Mouse (Mus musculus): Measurements from ENCODE around the gene Eri3. TPM values are rescaled to one million over a fixed set of nuclear protein-coding genes. Genes with fewer than 3 reads are reported as not detected.

Gene Eri3
- total RNA-seq, 2 experiments from 2014 or later = 76.4 to 90.5 TPM

DNA sequence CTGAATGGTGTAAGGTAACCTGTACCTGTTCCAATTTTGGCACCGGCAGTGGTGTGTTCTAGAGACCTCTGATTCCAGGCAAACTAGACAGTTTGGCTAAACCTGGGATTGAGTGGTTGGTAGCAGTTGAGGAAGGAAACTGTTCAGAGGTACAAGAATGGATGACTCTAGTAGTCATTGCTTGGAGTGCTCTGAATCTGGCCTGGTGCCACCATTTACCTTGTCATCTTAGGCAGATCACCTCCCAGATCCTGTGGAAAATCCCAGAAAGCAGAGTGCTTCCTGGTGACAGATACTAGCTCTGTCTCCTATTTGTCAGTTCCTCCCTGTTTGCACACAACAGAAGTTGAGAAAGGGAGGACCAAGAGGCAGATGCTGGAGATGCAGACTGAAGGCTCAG lies 27.4 kb downstream of the Eri3 start:
- no peak for DNase-seq

DNA sequence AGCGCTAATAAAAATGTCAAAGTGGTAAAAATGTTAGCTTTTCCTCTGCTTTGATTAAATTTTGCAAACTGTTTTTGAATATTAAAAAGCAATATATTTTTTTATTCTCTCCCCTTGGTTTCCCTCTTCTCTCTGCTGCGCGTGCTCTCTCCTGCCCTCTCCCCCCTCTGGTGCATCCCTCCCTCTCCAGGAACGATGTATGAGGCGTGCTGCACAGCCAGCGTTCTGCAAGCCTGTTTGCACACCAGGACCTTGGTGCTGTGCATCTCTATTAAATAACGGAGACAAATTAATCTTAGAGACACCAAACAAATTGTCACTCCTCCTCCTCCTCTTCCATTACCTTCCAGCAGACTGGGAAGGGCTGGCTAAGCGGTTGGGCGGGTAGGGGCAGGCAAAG lies 31.5 kb downstream of the Eri3 start:
- DNase-seq = no peak

- DNase-seq = no peak
Observed at GRCm38 (mm10) chr4:117585995-117586394, 35.8 kb downstream of the Eri3 start.

DNA sequence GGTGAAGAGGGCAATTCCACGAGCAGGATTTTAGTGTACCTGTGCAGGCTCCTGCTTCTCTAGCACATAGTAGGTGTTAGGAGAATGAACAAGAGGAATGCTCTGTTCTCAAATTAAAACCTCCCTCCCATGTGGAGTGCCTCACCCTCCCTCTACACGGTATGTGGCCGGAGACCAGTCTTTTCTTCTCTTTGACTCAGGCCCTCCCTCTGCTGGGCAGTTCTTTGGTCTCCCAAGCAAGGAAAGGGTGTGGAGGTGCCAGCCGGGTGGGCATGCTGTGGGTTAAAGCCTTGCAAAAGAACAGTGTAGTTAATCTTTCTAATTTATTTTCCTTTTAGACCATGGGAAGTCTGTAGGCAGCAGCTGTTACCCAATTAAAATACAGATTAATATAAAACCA lies 37.3 kb downstream of the Eri3 start:
- DNase-seq = peak in 1 of 2 experiments; percentile 20

- no peak for DNase-seq
Observed at GRCm38 (mm10) chr4:117589081-117589660, 39.0 kb downstream of the Eri3 start.

- DNase-seq = peak; percentile 73 to 75
Observed at GRCm38 (mm10) chr4:117590781-117591180, 40.6 kb downstream of the Eri3 start.

GRCm38 (mm10) chr4:117592206-117592605 lies 42.0 kb downstream of the Eri3 start:
- DNase-seq = no peak

- no peak for DNase-seq
Observed at GRCm38 (mm10) chr4:117595293-117595692, 45.1 kb downstream of the Eri3 start.

- DNase-seq = no peak
Observed at GRCm38 (mm10) chr4:117599986-117600565, 49.9 kb downstream of the Eri3 start.

DNA sequence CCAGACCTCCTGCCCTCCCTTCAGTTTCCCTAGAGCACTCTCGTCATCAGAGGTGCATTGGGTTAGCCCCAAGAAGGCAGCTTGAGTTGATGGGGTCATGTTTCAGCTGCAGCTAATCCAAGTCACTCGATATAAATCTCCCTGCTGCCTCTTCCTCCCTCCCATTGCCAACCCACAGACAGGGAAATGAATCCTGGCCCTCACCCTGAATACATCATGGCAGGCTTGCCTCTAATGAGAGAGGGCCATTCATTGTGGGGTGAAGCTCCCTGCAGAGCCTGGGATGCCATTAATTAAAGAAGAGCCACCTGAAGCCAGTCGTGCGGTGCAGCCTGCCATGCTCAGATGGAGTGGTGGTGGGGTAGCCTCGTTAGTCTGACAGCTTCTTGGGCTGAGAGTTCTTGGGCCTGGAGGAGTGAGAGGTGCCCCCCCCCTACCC lies 51.2 kb downstream of the Eri3 start:
- DNase-seq = no peak

DNA sequence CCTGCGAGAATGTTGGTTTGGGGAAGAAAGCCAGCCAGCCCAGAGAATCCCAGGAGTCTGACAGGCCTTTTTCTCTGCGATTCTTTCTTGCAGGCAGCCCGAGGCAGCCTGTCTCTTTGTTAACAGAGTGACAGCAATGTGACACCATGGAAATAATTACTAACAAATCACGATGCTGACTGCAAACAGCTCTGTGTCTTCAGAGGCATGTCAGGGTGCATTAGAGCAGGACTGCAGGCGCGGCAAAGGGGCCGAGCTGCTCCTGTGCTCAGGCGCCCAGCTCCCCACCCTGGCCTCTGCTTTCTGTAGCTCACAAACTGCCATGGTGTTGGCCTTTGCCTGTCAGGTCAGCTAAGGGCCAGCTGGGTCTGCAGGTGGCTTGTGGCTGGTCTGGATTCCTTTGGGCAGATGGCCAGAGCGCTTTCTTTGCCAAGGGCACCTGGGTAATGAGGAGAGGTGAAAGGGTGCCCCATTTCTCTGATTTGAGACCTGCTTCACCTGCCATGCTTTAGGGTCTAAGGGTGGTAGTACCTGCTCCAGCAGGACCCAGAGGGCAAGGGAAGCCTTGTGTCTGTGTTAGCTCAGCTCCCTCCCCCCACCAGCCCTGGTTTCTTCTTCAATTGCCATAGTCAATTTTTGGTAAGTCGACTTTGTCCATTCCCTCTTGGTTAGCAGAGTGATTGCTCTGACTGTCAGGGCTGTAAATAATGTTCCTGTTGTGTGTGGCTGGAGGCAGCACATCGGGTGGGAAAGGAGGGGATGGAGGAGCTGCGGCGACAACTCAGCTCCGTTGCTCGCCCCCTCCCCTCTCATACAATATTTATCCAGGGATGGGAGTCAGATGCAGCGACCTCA lies 55.2 kb downstream of the Eri3 start:
- DNase-seq = no peak

GRCm38 (mm10) chr4:117605954-117606227 lies 55.7 kb downstream of the Eri3 start:
- DNase-seq = no peak

GRCm38 (mm10) chr4:117606831-117607610 lies 56.9 kb downstream of the Eri3 start:
- DNase-seq = no peak

GRCm38 (mm10) chr4:117608265-117608664 lies 58.1 kb downstream of the Eri3 start:
- DNase-seq = peak; percentile 31 to 35

DNA sequence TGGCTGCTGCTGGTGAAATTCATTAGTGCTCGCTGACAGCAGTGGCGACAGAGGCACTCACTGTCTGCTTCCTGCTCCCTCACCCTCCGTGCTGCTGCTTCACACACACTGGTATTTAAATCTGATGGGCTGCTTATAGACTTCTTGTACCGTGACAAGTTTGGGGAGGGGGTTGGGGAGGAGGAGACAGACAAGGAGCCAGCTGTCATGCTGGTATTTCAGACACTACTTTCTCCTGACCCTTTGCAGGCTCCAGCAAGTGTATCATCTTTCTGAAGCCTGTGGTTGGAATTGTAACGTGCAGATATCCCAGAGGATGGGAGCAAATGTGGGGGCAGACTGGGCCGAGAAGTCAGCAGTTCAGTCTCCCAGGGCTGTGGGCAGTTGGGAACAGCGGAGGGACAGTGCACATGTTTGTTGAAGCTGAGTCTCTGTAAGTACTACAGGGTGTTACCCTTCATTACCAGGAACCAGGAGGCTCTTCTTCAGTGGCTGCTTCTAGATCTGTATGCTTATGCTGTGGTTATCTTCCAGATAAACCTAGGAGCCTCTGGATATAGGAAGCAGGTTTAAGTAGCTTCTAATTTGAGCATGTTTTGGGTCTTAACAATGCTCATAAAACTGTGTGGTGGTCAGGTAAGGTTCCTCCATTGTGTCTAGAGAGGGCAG lies 59.3 kb downstream of the Eri3 start:
- DNase-seq = no peak

GRCm38 (mm10) chr4:117611385-117611784 lies 61.2 kb downstream of the Eri3 start:
- no peak for DNase-seq

DNA sequence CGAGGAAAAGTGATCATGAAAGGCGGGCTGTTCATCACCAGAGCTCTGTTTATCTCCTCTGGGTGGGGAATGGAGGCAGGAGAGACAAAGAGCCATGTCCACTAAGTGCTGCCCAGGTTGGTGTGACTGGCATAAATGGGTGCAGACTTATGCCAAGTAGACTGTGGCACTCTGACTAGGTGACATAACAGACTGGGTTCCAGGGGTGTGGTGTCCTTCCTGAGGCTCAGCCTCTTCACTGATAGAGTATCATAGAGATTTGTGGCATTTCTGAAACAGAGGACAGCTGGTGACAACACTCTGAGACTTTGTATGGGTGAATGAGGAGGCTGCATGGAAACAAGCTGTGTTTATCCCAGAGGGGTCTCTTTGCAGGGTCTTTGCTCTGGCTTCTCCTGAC lies 61.6 kb downstream of the Eri3 start:
- DNase-seq = no peak

GRCm38 (mm10) chr4:117612713-117613112 lies 62.5 kb downstream of the Eri3 start:
- DNase-seq = no peak

- no peak for DNase-seq
Observed at GRCm38 (mm10) chr4:117613153-117613773, 63.1 kb downstream of the Eri3 start.

DNA sequence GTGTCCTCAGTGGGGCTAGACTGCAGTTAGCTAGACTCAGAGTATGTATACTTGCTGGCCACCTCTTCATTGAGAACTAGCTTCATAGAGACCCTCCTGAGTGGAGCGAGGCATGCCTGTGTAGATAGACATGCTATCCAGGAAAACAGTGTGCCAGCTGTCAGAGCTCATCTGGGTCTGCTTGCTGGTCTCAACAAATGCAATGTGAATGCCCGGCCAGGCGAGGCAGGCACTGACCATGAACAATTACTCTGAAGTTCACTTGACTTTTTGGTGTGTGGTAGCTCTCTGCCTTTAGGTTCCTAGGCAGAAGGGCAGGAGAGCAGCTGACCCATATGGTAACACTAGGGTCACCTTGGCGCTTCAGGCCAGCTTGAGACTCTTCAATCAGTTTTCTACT lies 66.4 kb downstream of the Eri3 start:
- DNase-seq = no peak

- no peak for DNase-seq
Observed at GRCm38 (mm10) chr4:117622270-117622669, 72.1 kb downstream of the Eri3 start.

DNA sequence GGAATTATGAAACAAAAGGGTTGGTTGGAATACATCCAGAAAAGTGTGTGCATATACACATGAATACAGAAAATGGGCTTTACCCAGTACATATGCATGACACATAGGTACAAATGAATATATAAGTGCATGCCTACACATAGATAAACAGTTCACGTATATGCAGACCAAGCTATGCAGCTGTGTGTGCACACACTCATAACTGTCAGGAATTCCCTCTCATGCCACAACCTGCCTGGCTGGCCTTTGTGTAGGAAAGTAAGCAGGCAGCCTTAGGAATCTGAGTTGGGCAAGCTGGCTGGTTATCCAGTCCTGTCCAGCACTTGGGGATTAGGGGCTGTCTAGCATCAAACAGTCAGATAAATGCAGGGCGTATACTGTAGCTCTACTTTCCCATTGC lies 72.9 kb downstream of the Eri3 start:
- DNase-seq = no peak
